Mouse (Mus musculus): ENCODE data around the gene Slc25a17.

DNA sequence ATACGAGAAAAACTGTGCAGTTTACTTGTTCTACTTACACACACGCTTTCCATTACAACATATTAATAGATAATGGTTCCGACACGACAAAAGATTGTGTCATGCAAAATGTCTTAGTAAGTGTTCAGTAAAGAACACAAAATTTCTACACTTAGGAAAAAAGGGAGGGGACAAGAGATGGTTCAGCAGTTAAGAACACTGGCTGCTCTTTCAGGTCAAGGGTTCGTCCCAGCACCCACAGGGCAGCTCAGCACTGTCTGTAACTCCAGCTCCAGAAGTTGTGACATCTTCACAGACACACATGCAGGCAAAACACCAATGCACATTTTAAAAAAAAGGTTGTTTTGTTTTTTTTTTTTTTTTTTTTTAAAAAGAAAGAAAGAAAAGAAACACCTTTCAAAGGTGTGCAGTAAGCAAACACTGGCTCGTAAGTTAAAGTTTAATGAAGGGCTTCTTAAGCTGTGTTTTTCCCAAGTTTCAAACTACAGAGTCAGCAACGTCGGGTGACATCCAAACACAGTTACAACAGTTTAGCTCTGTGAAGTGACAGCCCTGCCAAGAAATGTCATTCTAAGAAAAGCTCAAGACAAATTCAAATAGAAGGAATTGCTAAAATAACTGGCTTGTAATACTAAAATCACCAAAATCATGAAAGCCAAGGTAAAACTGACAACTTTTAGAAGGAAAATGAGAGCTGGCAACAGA lies 33.8 kb upstream of the Slc25a17 start:
- TF ChIP-seq CTCF (IDR thresholded peaks at IDR 0.05; ENCODE audit: insufficient read depth, low read depth, low read length) = no peak
- no peak for TF ChIP-seq POLR2A (IDR thresholded peaks at IDR 0.05; ENCODE audit: insufficient read depth, low read depth, low read length)

Measured in olfactory bulb, adult 2 months (tissue).